Mouse (Mus musculus): Measurements from ENCODE around the gene Cers1.

DNA sequence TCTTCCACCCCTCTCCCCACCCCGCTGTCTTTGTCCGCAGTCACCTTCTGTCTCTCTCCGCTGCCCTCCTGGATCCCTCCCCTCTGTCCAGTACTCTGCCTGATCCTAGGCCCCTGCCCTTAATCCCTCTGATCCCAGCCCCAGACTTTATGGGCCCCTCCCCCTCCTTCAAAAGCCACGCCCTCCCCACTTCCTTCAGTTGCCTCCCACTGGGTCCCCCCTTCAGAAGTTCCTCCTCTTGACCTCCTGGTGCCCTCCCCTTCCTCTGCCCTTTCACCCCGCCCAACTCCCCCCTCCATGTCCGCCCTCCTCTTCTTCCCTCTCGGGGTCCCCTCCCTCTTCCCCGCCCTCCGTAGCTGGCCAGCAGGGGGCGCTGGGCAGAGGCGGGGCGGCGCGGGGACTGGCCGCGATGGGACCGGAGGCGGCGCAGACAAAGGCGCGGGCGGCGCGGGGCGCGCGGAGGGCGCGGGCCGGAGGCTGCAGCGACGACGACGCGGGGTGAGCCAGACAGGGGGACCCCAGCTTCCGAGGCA, 32.9 kb upstream of the Cers1 start, which contains the start of gene Homer3:
- TF ChIP-seq TAL1 (IDR thresholded peaks at IDR 0.05; ENCODE audit: low read length) (no peak), GATA1 (IDR thresholded peaks at IDR 0.05; ENCODE audit: low read length) (no peak)
